Mouse (Mus musculus): ENCODE results near the gene Mnat1.

GRCm38 (mm10) chr12:73210454-73210853, 86.9 kb downstream of the Mnat1 start:
- TF ChIP-seq TAL1 (IDR thresholded peaks at IDR 0.05; ENCODE audit: low read length) (no peak), GATA1 (IDR thresholded peaks at IDR 0.05; ENCODE audit: low read length) (no peak)

Data from erythroblast, embryonic 14.5 days (primary cell).